Mouse (Mus musculus): ENCODE data around the gene Lgi4.

Lgi4 gene

DNA sequence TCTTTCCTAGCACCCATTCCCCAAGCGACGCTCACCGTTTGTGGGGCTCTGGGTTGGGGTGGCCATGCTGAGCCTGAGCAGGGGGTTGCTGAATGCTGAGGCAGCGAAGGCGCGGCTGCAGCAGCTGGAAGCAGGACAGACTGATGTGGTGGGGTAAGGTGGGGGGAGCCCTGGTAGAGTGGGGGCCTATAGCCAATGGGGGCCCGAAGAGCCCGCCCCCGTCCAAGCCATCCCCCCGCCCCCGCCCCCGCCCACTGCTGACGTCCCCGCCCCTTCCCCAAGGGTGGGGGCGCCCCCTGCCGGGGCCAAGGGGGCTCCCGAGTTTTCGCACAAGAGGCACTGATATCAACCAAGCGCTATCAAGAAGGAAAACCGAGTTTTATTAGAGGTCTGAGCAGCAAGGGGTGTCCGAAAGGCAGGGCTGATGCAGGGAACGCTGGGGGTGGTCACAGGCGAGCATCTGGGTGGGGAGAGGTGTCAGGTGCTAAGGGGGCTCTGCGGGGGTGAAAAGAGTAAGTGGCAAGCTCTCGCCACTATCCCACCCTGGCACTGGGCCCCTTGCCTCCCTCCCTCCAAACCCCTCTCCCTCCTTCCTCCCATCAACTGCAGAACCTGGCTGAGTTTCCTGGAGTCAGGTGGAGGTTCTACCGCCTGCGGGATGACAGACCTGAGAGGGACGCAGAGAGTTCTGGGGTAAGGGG, 7.7 kb upstream of the Lgi4 start, which contains the start of gene Fxyd7:
Fxyd7 (minus strand) TSS at position 147 of the 701 bp plus-strand sequence.
- no peak for DNase-seq (ENCODE audit: low read depth, low spot score)

DNA sequence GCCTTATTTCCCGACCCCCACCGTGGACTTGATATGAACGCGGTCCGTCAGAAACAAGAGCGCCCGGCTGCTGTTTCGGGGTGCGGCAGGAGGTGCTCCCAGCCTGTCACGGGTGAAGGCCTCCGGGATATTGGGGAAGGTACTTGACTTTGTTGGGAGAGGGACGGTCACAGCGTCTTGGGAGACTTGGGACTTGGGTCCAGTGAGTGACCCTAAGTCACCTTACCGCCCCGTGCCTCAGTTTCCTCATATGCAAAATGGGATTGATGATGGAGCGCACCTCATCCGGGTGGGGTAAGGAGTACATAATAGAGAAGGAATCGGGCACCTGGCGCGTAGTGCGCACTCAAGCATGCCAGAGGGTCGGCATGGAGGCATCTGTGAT, 6.9 kb upstream of the Lgi4 start:
- no peak for DNase-seq (ENCODE audit: low read depth, low spot score)

DNA sequence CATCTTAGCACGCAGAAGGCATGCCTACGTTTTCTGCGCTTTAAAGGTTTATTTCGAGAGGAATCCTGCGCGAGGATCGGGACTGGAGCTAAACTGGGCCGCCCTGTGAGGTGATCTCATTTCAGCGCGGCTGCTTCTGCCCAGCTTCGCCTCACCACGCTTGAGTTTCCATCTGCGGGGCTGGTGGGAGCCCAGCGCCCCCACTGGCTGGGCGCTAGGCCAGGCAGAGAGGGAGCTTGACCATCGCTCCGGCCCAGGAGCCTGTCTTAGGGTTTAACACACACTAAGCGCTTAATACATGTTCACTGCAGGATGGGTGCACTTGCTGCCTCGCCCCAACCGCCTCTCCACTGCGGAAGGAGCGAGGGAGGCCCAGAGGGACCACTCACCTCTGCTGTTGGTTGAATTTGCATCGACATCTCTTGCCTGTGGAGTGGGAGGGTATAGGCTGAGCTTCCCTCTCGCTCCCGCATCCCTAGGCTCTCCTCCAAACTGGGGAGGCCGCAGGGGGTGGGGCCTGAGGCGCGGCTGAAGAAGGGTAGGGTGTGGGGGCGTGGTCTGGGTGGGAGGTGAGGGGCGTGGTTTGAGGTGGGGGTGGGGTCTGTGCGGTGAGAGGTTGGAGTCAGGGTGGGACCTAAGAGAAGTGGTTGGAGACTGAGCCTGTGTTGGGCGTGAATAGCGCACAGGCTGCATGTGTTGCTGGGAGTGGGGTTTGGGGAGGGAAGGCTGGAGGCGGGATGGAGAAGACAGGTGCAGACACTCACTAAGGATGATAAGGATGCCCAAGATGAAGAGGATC, 6.3 kb upstream of the Lgi4 start:
- DNase-seq (ENCODE audit: low read depth, low spot score) = no peak

DNA sequence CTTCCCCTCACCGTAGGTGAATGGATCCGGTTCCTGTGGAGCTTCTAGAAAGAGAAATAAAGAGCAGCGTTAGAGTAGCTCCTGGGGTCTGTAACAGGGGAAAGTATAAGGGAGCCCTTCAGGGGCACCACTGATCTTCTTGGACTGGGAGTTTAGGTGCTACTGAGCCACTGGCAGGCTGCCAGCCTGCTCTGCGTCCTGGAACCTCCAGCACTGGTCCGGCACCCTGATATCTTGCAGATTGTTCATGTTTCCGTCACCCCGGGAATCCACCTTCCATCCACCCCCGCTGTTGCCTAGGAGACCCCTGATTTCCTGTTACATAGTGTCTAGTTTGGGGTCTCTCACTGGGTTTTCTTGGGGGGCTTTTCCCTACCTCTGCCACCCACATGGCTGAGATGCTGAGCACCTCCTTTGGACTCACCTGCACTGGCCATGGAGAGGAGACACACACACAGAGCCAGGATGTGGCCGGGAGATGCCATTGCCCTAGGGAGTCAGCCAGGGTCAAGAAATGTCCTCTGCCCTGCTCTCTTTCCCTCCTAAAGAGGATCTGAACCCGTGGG, 5.2 kb upstream of the Lgi4 start:
- DNase-seq (ENCODE audit: low read depth, low spot score) = no peak

DNA sequence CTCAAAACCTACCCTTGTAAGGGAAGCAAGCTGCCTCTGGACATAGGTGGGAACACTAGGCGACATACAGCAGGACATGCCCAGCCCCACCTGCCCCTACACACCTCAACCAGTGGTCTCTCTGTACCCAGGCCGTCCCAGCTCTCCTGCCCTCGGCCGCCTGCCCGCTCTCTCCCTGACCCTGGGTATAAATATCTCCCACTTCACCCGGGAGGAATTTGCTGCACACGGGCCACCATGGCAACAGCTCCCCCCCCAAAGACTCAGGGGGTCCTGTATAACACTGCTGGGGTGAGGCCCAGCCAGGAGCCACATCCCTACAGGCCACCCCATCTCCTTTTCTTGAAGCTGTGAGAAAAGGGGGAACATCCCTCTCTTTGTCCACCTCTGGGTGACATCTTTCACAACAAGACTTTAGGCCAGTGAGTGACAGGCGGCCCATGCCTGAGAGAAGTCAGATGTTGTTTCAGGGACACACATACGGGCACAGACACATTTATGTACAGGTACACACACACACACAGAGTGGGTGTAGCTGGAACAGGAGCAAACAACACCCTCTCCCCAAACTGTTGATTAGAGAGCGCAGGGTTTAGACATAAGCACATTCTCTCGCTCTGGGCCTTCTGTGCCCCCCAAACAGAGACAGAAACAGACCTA, 4.4 kb upstream of the Lgi4 start:
- DNase-seq (ENCODE audit: low read depth, low spot score) = no peak

DNA sequence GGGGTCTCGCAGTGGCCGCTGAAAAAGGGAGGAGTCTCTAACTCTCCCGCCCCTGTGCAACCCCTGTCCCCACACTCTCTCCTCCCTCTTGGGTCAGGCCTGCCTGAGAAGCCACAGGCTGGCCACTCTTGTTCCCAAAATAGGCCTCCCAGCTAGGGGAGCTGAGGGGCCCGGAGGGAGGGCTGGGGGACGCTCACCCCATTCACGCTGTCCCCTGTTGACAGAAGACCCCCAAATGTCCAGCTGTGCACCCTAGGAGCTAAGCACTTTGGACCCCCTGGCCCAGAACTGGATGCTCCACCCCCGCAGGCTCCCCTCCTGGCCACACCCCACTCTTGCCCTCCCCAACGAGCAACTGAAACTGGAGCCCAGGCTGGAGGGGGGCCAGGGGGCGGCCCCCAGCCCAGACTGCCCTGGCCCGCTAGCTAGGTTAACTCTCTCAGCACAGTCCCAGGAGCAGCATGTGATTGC, 3.8 kb upstream of the Lgi4 start:
- DNase-seq (ENCODE audit: low read depth, low spot score) = peak; percentile 34

DNA sequence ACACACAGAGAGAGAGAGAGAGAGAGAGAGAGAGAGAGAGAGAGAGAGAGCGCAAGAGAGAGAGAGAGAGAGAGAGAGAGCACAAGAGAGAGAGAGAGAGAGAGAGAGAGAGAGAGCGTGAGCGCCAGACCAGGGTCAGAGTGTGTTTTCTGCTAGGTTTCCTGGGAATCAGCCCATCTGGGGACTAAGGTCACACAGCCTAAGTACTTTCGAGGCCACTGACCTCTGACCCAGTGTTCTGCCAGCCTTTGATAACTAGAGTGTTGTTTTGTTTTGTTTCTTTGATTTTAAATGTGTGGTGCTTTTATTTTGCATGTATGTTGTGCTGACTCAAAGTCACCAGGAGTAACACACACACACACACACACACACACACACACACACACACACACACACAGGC, 3.3 kb upstream of the Lgi4 start:
- DNase-seq (ENCODE audit: low read depth, low spot score) = no peak

DNA sequence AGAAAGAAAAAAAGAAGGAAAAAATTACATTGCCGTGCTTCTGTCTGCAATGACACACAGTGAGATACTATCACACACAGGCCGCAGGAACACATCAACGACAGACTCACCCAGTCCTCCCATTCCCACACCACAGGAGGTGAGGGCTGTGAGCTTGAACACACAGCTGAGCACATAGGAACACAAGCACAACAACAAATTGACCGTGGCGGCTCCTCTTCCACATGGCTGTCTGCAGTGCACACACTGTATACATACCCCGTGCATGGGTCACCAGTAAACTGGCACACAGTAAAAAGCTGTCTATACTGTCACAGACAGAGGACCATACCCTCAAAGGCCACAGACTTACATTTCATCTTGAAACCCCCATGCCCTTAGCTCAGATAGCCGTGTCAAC, 2.7 kb upstream of the Lgi4 start:
- DNase-seq (ENCODE audit: low read depth, low spot score) = no peak

DNA sequence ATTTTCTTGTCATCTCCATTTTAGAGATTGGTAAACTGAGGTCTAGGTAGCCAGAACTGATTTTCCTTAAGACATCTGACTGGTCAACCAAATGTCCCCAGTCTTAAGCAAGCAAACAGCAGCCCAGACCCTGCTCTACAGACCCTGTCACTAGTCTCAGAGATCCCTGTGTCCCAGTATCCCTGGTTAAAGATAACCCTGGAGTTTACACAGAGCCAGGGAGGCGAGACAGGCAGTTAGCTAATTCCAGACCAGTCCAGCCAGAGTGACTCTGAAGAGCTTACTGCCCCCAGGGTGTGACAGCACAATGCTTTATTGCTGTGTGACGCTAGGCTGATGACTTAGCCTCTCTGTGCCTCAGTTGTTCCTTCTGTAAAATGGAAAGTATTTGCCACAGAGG, 2.1 kb upstream of the Lgi4 start, which contains the start of gene Fxyd1:
Fxyd1 (minus strand) TSS at position 129 of the 400 bp plus-strand sequence.
- no peak for DNase-seq (ENCODE audit: low read depth, low spot score)

DNA sequence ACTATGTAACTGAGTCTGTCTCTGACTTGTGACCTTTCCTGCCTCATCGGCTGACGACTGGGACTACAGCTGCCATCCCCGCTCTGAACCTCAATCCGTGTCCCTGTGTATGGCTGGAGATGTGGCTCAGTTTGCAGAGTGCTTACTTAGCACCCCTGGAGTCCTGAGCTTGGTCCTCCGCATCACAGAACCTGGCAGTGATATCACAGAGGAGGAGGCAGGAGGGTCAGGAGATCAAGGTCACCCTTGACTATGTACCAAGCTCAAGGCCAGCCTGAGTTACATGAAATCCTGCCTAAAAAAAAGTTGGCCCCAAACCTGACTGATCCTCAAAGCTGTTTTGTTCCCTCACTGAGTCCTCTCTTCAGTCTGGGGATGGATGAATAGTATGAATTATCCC, 1.4 kb upstream of the Lgi4 start:
- DNase-seq (ENCODE audit: low read depth, low spot score) = no peak

DNA sequence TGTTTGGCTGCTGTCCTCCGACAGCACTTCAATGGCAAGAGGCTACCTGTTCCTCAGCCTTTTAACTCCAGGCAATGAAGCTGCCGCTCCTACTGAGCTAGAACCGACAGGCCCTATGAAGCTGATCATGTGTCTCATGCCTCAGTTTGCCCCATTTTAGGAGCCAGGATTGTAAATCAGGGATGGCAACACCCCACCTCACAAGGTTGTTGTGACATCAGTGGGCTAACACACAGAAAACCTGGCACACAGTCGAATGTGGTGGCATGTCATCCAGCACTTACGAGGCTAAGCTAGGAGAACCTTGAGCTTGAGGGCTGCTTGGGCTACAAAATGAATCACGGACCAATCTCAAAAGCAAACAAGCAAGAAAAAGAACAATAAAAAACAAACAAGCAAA, 931 bp upstream of the Lgi4 start:
- DNase-seq (ENCODE audit: low read depth, low spot score) = no peak

DNA sequence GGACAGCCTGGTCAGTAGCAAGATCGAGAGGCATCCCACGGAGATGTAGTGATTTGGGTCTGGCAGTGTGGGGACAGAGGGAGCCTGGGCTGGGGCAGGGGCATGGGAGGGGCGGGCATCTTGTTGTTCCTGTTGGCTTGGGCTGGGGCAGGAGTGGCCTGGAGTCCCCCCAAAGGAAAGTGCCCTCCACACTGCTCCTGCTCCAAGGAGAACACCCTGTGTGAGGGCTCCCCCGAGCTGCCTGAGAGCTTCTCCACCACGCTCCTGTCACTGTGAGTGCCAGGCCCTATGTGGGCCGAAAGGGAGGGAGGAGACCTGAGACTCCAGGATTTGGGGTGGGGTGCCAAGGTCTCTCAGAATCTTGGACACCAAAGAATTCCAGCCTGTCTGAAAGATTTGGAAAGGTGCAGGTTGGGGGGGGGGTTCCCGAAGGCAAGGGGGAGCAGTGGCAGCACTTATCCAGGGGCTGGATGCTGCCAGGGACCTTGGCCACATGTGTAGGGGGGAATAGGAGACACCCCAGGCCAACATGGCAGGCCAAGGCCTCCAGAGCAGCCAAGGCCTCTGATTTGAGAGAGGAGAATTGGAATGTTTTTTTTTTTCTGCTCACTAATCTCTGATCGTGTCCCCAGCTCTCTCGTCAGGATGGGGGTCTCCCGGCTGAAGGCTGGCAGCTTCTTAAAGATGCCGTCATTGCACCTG, 928 bp downstream of the Lgi4 start:
- no peak for DNase-seq (ENCODE audit: low read depth, low spot score)

DNA sequence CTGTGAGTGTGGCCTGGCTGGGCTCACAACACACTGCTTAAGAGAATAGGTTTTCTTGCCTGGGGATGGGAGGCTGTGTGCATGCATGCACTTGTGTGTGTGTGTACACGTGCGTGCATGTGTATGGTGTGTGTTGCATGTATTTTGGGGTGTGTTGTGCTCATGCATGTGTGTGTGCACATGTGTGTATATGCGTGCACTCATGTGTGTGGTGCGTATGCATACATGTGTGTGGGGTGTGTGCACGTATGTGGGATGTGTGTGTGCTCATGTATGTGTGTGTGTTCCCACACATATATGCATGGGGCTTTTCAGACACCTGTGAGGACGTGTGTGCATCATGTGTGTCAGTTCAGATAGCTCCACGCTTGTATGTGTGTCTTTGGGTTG, 1.5 kb downstream of the Lgi4 start:
- DNase-seq (ENCODE audit: low read depth, low spot score) = no peak

DNA sequence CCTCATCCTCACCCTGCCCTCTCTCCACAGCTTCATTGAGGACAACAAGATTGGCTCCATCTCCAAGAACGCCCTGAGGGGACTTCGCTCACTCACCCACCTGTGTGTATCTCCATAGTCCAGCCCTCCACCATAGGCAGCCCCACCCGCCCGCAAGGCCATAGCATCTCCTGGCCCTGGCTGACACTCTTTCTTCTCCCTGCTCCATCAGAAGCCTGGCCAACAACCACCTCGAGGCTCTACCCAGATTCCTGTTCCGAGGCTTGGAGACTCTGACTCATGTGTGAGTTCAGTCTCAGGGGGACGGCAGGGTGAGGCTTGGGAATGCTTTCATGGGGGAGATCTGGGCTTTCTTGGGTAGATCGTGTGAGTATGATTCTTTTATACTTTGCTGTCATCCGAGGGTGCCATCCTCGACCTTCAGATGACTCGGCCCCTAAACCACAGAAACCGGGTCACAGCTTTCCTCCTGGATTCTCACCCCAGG, 4.0 kb downstream of the Lgi4 start:
- DNase-seq (ENCODE audit: low read depth, low spot score) = no peak

DNA sequence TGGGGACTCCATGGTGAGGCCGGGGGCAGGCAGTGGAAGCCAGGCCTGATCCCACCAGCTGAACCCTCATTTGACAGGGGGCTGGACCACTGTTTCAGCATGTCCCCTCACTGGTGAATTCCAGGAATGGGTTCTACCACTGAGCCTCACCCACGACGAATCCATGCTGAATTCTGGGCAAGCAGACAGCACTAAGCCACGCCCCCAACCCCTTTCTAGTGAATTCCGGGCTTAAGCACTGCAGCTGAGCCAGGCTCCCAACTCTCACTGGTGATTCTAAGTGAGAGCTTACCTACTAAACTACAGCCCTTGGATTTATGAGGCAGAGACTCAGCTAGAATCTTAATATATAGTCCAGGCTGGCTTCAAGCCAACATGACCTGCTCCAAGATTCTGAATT, 8.7 kb downstream of the Lgi4 start:
- no peak for DNase-seq (ENCODE audit: low read depth, low spot score)

DNA sequence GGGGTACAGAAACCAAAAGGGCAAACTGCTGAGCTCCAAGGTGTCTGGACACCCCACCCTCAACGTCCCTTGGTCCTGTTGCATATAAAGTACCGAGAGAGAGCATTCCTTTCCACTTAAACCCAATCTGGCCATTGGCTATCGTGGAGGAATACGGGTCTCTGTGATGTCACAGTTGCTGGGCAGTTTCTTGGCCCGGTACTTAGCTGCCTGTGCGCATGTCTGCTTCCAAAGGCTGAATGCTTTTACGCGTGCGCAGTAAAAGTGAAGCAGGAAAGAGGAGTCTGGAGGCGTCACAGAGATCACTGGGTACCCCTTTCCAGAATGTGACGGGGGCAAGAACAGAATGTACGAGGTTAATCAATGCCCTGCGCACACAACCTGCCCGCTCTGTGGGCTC, 10.3 kb downstream of the Lgi4 start:
- no peak for DNase-seq (ENCODE audit: low read depth, low spot score)

DNA sequence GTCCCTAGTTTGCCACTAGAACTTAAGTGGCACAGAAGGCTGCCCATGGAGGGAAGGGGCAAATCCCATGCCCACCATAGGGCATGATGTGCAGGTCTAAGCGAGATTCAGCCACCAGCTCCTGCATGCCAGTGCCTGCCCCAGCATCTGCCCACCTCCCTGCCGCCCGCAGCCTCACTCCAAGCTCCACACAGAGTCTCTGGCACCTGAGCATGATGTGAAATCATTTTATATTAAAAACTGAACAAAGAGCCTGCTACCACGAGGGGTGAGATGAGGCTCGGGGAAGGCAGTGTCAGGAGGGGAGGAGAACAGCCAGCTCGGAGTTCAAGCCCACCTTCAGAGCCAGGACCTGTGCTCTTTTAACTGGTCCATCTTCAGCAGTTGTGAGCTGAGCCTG, 11.2 kb downstream of the Lgi4 start:
- DNase-seq (ENCODE audit: low read depth, low spot score) = no peak

DNA sequence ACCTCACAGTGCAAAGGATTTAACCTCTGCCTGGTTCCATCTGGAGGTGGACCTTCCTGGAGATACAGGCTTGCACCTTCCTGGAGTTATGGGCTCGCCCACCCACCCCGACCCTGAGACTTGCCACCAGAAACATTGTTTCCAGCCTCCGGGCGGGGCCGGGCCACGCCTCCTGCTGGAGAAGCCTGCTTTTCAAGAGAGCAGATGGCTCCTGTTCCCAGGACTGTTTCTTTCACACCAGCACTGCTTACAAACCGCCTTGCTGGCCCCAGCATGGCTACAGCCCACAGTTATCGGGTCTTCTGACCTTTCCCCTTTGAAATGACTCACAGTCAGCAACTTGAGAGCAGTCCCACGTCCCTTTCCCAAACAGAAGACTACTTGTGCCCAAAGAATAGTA, 13.2 kb downstream of the Lgi4 start:
- no peak for DNase-seq (ENCODE audit: low read depth, low spot score)

DNA sequence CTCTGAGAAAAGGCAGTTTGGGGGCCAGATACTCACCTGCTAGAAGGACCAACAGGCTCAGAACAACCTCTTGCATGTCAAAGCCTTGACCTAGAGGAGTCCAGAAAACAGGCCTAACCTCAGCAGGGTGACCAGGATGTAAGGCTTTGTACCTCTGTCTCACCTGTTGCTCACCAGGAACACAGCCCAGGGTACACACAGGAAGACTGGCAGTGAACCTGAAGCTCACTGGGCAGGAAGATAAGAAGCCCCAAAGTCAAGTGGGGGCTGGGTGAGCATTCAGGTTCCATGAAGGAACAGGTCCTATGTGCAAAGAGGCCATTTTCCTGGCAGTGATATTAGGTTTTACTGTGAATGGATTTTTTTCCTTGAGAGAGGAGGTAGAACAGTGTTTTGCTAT, 14.4 kb downstream of the Lgi4 start:
- DNase-seq (ENCODE audit: low read depth, low spot score) = no peak

DNA sequence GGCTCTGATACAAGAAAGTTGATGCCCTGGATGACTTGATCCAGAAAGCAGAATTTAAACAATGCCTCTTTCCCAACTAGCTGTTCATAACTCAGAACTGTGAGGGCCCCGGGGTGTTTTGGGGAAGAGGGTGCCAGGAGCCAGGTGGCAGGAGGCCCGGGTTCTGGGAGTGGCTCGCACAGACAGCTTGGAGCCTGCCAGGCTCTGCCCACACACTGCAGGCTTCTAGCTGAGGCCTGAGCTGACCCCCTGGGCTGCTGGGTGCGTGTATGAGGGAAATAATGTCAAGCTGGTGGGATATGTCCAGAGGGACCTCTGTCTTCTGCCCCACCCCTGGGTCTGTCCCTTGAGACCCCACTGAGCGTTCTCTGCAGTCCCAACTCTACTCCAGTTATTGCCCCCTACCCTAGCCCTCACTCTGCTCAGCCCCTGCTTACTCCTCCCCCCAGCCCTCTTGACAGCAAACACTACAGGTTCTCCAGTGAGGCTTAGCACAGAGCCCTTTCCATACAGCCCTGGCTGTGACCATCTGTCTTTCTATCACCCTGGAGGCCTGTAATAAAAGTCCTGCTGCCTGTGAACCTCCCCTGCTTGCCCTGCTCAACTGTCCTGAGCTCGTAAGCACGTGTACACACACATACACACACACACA, 15.0 kb downstream of the Lgi4 start:
- no peak for DNase-seq (ENCODE audit: low read depth, low spot score)

DNA sequence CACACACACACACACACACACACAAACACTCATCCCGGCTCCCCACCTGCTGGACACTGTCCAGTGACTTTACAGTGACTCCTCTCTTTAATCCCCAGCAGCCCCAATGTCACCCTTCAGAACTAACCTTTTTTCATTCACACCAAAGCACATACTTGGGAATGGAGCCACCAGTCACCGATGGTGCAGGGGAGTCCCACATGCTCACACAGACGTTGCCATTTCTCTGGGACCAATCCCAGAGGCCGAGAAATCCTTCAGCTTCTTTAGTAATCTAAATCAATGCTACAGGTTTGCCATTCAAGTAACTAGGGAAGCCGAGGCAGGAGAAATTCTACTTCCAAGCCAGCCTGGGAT, 15.5 kb downstream of the Lgi4 start:
- DNase-seq (ENCODE audit: low read depth, low spot score) = no peak

All from forelimb bud, embryonic 11.5 days (tissue).